Mouse (Mus musculus) spleen, adult 2 months (tissue): Measurements from ENCODE around the gene Prkn. TPM values are rescaled to one million over a fixed set of nuclear protein-coding genes. Genes with fewer than 3 reads are reported as not detected.

Source experiments
- DNase-seq, 2 experiments: peaks; one replicate each; pipeline versions ENCODE4 v3.0.0 to v3.0.0-alpha.2; 2012 to 2021; ENCODE audit warnings: low spot score in 2 of 2, low read depth in 1 of 2
- H3K27ac ChIP-seq: fragments of 200-500 bp; 2 replicates; pipeline ENCODE4 v1.5.1; 2012; ENCODE audit warnings: low read length, inconsistent platforms; ENCODE audit not compliant: insufficient read depth
- H3K27me3 ChIP-seq: fragments of 200-500 bp; 2 replicates; pipeline ENCODE4 v1.6.1; 2012; ENCODE audit warnings: mild to moderate bottlenecking, moderate library complexity, low read length, inconsistent platforms; ENCODE audit not compliant: control insufficient read depth, insufficient read depth
- H3K36me3 ChIP-seq: fragments of 200-500 bp; 2 replicates; pipeline ENCODE4 v1.6.1; 2012; ENCODE audit warnings: mild to moderate bottlenecking, low read length, inconsistent platforms; ENCODE audit not compliant: control insufficient read depth, insufficient read depth
- H3K4me1 ChIP-seq: fragments of 200-500 bp; 2 replicates; pipeline ENCODE4 v1.6.1; 2011; ENCODE audit warnings: inconsistent platforms; ENCODE audit not compliant: control insufficient read depth, insufficient read depth, insufficient read length
- H3K4me3 ChIP-seq: fragments of 200-500 bp; 2 replicates; pipeline ENCODE4 v1.5.1; 2011; ENCODE audit warnings: mild to moderate bottlenecking, inconsistent platforms; ENCODE audit not compliant: insufficient read depth, insufficient read length; ENCODE audit errors: extremely low read depth
- CTCF ChIP-seq: fragments of 200-500 bp; IDR thresholded peaks from 2 replicates; pipeline ENCODE4 v1.5.1; 2011; ENCODE audit warnings: mild to moderate bottlenecking, inconsistent platforms; ENCODE audit not compliant: insufficient read depth, insufficient read length, insufficient replicate concordance; ENCODE audit errors: extremely low read depth
- POLR2A ChIP-seq: fragments of 200-500 bp; IDR thresholded peaks from 2 replicates; pipeline ENCODE4 v1.6.1; 2011; ENCODE audit warnings: low read depth, low read length, inconsistent platforms
- WGBS: fragments of 180-500 bp; shearing (Covaris S2); methylation state at CpG from one replicate; pipeline ENCODE4 v1.1.7; 2018; 5-methylcytosine and 5-hydroxymethylcytosine counted together
- polyA plus RNA-seq: library from polyadenylated mRNA; depleted of rRNA; stranded (reverse); fragments of >200 nt; gene quantifications from 2 replicates; pipeline ENCODE4 v1.2.3, GENCODE M21; 2012

The Prkn gene
- polyA plus RNA-seq, 1 experiment, result 0.72 TPM

DNA sequence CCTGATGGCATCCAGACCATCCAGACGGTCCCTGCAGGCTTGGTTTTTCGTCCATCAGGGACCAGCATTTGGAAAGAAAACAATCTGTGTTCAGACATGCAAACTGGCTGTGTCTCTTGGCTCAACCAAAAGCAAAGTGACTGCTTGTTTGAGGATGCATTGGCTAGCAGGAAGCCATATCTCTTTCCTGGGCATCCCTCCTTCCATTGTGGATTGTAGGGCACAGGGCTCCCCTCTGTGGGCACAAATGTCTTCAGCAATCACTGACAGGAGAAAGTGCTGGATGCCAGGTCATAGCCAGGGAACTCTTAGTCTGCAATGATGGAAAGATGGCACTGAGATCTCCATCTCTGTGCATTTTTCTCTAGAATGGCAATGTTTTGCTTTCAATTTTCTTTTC, 939.8 kb downstream of the Prkn start:
- DNase-seq, result no peak
- Histone ChIP-seq H3K4me3 (no peak overlapping the region), H3K27ac (no peak overlapping the region), H3K36me3 (no peaks in the 10 kb centered on the region), H3K4me1 (no peaks in the 10 kb centered on the region), H3K27me3 (no peaks in the 10 kb centered on the region)
- TF ChIP-seq CTCF (no peak), POLR2A (no peak)
- 75% methylated on average over 2 of the region's 2 CpGs for WGBS

DNA sequence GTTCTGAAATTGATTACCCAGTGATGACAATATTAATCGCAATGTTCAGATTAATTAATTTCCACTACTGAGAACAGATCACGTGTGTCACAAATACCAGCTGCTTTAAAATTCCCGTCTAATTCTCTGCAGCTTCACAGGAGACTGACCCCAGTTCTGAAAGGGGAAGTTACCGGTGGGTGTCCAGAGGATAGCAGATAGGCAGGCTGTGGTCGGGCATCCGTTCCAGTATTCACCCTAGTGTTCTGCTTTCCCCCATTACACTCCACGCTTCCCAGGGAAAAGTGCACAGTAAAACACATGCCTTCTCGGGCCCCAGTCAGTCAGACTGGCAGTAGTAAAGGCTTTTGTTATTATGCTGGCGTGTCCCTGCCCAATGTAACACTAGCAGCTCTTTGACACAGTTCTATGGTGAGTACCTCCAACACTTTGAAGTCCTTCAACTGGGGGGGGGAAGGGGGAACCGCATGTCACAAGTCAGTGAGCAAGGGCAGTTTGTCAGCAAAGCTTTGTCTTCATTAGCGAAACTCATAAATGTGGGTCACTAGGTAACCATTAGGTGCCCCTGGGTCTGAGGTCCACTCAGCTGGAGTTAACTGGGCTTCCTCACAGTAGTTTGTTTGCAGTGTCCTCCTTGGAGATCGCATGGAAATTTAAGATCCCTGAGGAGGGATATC, 940.8 kb downstream of the Prkn start:
- WGBS, result 34% methylated on average over 12 of the region's 12 CpGs
- Histone ChIP-seq H3K27ac (no peak overlapping the region), H3K36me3 (no peaks in the 10 kb centered on the region), H3K4me1 (no peaks in the 10 kb centered on the region), H3K4me3 (no peak overlapping the region), H3K27me3 (no peaks in the 10 kb centered on the region)
- DNase-seq, result no peak
- TF ChIP-seq CTCF (no peak), POLR2A (no peak)

DNA sequence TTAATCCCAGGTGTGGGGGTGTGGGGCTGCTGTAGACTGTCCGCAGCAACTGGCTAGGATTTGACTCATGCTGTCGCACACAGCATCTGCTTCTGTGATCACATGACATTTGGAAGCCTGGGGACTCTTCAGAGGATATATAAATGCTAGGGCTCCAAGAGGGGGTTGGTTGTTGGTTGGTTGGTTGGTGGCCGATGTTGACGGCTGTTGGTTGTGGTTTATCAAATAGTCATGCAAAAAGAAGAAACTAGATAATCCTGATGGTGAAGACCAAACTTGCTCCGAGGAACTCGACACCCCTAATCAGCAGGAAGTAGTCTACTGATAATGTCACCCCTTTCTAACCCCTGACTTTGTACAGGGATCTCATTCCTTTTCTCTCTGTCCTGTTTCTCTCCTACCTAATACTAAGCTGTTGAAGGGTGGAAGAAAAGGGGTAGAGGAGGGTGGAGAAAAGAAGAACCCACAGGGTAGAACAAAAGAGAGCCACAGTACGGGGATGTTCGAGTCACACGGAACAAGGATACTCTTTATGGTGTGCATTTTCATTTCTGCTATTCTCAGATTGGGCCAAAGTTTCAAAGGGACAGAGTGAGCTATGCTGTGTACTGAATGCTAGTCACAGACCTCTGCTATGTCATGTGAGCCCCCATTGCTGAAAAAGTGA, 948.2 kb downstream of the Prkn start:
- DNase-seq, result no peak

DNA sequence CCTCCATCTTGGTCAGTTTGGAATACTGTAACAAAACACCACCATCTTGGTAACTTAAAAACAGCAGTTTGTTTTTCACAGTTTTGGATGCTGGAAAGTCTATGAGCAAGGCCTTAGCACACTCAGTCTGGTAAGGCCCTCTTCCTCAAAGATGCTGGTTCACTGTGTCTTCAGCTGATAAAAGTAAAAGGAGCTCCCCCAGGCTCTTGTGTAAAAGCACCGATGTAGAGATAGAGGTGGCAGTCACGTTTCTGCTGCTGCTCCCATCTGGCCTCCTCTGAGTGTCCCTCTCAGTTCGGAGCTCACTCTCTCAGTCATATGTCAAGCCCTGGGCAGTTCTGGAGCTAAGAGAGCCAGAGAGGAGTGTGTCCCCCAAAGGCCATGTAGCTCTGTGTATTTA, 955.8 kb downstream of the Prkn start:
- Histone ChIP-seq H3K27me3 (no peaks in the 10 kb centered on the region), H3K36me3 (no peaks in the 10 kb centered on the region), H3K27ac (no peak overlapping the region), H3K4me3 (no peak overlapping the region), H3K4me1 (no peaks in the 10 kb centered on the region)
- WGBS, result 70% methylated on average over 3 of the region's 3 CpGs
- DNase-seq, result no peak
- TF ChIP-seq POLR2A (no peak), CTCF (no peak)

More for the DNA sequence above, 948.2 kb downstream of the Prkn start:
- no peak overlapping the region for H3K4me3 ChIP-seq
- no peaks in the 10 kb centered on the region for H3K36me3 ChIP-seq
- H3K27me3 ChIP-seq, result no peaks in the 10 kb centered on the region
- no peaks in the 10 kb centered on the region for H3K4me1 ChIP-seq
- H3K27ac ChIP-seq, result no peak overlapping the region
- no peak for TF ChIP-seq CTCF
- no peak for TF ChIP-seq POLR2A
- WGBS, result 81% methylated on average over 9 of the region's 9 CpGs

DNA sequence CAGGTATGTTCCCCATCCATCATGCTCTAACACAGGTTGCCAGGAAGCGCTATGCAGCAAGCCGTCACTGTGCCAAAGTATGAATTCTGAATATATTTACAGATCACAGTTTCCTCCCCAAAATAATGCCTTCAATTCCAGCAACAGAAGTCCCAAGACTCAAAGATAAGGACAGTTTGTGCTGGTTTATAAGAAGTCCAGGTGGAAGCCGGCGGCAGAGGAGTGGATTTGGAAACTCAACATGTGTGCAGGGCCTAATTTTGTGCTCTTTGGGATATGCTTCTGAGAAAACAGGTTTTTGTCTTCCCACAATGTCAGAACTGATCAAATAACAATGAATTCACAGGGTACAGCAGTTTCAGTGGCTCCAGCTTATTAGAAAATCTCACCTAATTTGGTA, 961.0 kb downstream of the Prkn start:
- H3K4me1 ChIP-seq, result no peaks in the 10 kb centered on the region
- TF ChIP-seq POLR2A (no peak), CTCF (no peak)
- no peaks in the 10 kb centered on the region for H3K27me3 ChIP-seq
- DNase-seq, result no peak
- no peak overlapping the region for H3K4me3 ChIP-seq
- 94% methylated on average over 4 of the region's 4 CpGs for WGBS
- H3K36me3 ChIP-seq, result no peaks in the 10 kb centered on the region
- no peak overlapping the region for H3K27ac ChIP-seq

DNA sequence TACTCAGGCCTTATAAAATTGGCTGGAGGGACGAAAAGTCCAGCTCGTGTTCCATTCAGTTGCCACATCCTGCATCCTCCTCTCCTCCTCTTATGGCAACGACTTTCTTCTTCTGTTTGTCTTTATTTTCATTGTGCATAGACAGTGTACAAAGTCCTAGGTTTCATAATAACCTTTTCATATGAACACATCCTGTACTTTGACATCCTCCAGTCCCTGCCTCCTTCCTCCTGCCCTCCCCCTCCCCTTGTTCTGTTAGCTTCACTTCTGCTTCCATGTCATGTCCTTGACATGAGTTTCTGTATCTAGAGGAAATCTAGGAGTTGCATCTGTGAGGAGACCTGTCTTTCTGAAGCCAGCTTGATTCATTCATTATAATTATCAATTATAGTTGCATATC, 967.1 kb downstream of the Prkn start:
- Histone ChIP-seq H3K27ac (no peak overlapping the region), H3K36me3 (no peaks in the 10 kb centered on the region), H3K4me3 (no peak overlapping the region), H3K4me1 (no peaks in the 10 kb centered on the region), H3K27me3 (no peaks in the 10 kb centered on the region)
- DNase-seq, result no peak
- no peak for TF ChIP-seq CTCF
- WGBS, result 66% methylated on average over 3 of the region's 3 CpGs

DNA sequence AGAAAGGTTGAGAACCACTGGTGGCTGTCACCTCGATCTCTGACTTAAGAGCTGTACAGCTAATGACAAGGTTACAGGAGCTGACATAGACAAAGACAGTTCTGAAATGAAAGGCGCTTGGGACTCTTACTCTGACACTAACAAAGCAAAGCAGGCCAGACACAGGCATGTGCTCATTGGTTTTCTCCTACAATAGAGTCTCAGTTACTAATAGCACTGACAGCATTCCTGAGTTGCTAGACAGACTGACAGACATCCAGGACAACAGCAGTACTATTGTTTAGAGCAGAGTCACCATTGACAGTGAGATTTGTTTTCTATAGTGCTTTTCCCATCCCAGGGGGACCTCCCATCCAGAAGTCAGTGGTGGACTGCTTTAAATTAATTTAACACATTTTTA, 977.7 kb downstream of the Prkn start:
- no peaks in the 10 kb centered on the region for H3K36me3 ChIP-seq
- no peak overlapping the region for H3K27ac ChIP-seq
- TF ChIP-seq POLR2A (no peak), CTCF (no peak)
- WGBS, result 82% methylated on average over 2 of the region's 2 CpGs
- no peaks in the 10 kb centered on the region for H3K4me1 ChIP-seq
- no peaks in the 10 kb centered on the region for H3K27me3 ChIP-seq
- no peak overlapping the region for H3K4me3 ChIP-seq
- DNase-seq, result no peak

DNA sequence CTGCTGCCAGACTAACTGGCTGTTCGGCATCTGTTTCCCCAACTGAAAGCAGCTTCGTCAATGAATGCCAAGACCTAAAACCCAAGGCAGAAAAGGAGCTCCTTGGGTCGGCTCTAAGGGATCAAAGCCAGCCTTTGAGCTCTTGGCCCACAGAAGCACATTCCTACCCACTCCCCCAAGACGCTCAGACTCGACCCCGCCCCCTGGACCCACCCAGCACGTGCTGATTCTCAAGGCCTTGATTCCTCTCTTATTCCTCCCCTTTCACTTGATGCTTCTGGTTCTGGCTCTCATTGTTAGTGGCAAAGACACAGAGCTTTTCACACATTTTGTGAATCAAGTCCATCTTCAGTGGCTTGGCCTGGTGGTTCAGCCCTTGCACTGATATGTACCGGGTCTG, 979.3 kb downstream of the Prkn start:
- WGBS, result 74% methylated on average over 8 of the region's 8 CpGs
- no peaks in the 10 kb centered on the region for H3K27me3 ChIP-seq

More for the DNA sequence above, 979.3 kb downstream of the Prkn start:
- Histone ChIP-seq H3K36me3 (no peaks in the 10 kb centered on the region), H3K27ac (no peak overlapping the region), H3K4me1 (no peaks in the 10 kb centered on the region), H3K4me3 (no peak overlapping the region)
- TF ChIP-seq CTCF, result no peak
- no peak for TF ChIP-seq POLR2A
- DNase-seq, result no peak
